Mouse (Mus musculus) E14TG2a.4 (cell line): ENCODE results near the gene Ddx28.

ENCODE experiments used
- CTCF ChIP-seq: conservative IDR thresholded peaks from 2 replicates; pipeline ENCODE4 v1.5.1; 2014; ENCODE audit warnings: low read length
- NANOG ChIP-seq: IDR thresholded peaks from 2 replicates; pipeline ENCODE4 v1.6.1; 2014; ENCODE audit warnings: borderline replicate concordance, low read length, mixed read lengths
- POU5F1 ChIP-seq: IDR thresholded peaks from 2 replicates; pipeline ENCODE4 v1.6.1; 2014; ENCODE audit warnings: low read length, borderline replicate concordance

DNA sequence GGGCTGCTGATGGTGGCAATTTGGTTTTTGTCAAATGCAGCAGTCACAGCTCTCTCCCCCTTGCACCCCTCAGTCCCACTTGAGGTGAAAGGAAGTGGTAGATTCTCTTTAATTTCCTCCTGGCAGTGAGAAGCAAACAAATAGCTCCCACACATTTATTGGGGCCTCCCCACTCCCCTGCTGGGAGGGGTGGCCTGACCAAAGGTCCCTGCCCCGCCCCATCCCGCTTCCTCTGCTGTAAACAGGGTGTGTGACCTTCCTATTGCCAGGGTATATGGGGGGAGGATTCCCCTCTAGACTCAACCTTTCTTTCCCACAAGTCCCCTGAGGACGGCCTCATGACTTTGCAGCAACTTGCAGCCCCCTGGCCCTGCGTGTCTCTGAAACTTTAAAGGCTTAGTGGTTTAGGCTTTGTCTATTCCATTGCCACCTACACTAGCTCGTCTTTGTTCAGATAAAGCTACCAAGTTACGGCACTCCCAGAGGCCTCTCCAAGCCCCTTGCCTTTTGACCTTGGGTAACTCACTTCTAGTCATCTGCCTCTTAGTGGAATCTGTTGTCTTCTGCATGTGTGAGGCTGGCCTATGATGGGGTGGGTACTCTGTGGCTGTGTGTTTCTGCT, 42.6 kb upstream of the Ddx28 start:
- TF ChIP-seq CTCF (no peak), POU5F1 (no peak), NANOG (no peak)
